Mouse (Mus musculus) cerebellum, postnatal 4 days (tissue): ENCODE results near the gene Gimap4.
"Not testable (repeated sequence)": the region's sequence is repeated elsewhere in the genome, so short reads cannot be mapped to it uniquely, and the experiment has no call there.

ENCODE experiments used
- DNase-seq, 2 experiments: peaks; one replicate each; pipeline ENCODE4 v3.0.0; 2022; ENCODE audit warnings: low spot score in 2 of 2, mixed read lengths in 1 of 2

Gimap4 gene

GRCm38 (mm10) chr6:48675931-48676859, 8.2 kb upstream of the Gimap4 start, which contains the start of gene Gimap9:
Gene Gimap9 (plus strand): TSS chr6:48676129.
- DNase-seq: no peak

GRCm38 (mm10) chr6:48676860-48677415, 7.4 kb upstream of the Gimap4 start:
- DNase-seq: no peak

- no peak for DNase-seq
These were observed 6.6 kb upstream of the Gimap4 start for GRCm38 (mm10) chr6:48677492-48678345.

GRCm38 (mm10) chr6:48678391-48678790, 6.0 kb upstream of the Gimap4 start:
- DNase-seq: no peak

GRCm38 (mm10) chr6:48679701-48680100, 4.6 kb upstream of the Gimap4 start:
- no peak for DNase-seq

- no peak for DNase-seq
These were observed 3.9 kb upstream of the Gimap4 start for GRCm38 (mm10) chr6:48680421-48680820.

- no peak for DNase-seq
These were observed 2.8 kb upstream of the Gimap4 start for GRCm38 (mm10) chr6:48681472-48682090.

GRCm38 (mm10) chr6:48682271-48682670, 2.1 kb upstream of the Gimap4 start:
- DNase-seq: no peak

- DNase-seq: not testable (repeated sequence)
These were observed 1.0 kb upstream of the Gimap4 start for GRCm38 (mm10) chr6:48683263-48683821.

- DNase-seq: no peak
These were observed 457 bp downstream of the Gimap4 start for GRCm38 (mm10) chr6:48684806-48685205.

GRCm38 (mm10) chr6:48685251-48685650, 902 bp downstream of the Gimap4 start:
- no peak for DNase-seq

- no peak for DNase-seq
These were observed 1.6 kb downstream of the Gimap4 start for GRCm38 (mm10) chr6:48685694-48686665.

- DNase-seq: no peak
These were observed 2.7 kb downstream of the Gimap4 start for GRCm38 (mm10) chr6:48687077-48687476.

- no peak for DNase-seq
These were observed 5.0 kb downstream of the Gimap4 start for GRCm38 (mm10) chr6:48689320-48689719.

GRCm38 (mm10) chr6:48692962-48693361, 8.6 kb downstream of the Gimap4 start:
- DNase-seq: no peak

GRCm38 (mm10) chr6:48696830-48697554, 12.6 kb downstream of the Gimap4 start:
- no peak for DNase-seq

- DNase-seq: no peak
These were observed 13.2 kb downstream of the Gimap4 start for GRCm38 (mm10) chr6:48697555-48697930.

GRCm38 (mm10) chr6:48698066-48698856, 13.9 kb downstream of the Gimap4 start:
- DNase-seq: no peak

GRCm38 (mm10) chr6:48698888-48699287, 14.5 kb downstream of the Gimap4 start:
- DNase-seq: no peak
